Mouse (Mus musculus) intestine, embryonic 15.5 days (tissue): Measurements from ENCODE around the gene Cldn14. TPM values are rescaled to one million over a fixed set of nuclear protein-coding genes. Genes with fewer than 3 reads are reported as not detected.

ENCODE experiments used
- ATAC-seq: fragments of 200-750 bp; cut with Nextera tagmentation; 2 replicates; pipeline ENCODE4 v1.8.0; 2017; ENCODE audit warnings: moderate TSS enrichment, moderate library complexity
- H3K27ac ChIP-seq: fragments of 300-500 bp; sonication (generic); 2 replicates; pipeline ENCODE4 v1.5.1; 2015; ENCODE audit warnings: mild to moderate bottlenecking, inconsistent platforms
- H3K27me3 ChIP-seq: fragments of 300-500 bp; sonication (generic); replicated peaks from 2 replicates; pipeline ENCODE4 v1.6.1; 2015; ENCODE audit warnings: inconsistent platforms
- H3K36me3 ChIP-seq: fragments of 300-500 bp; sonication (generic); 2 replicates; pipeline ENCODE4 v1.6.1; 2015; ENCODE audit warnings: inconsistent platforms
- H3K4me1 ChIP-seq: fragments of 300-500 bp; sonication (generic); replicated peaks from 2 replicates; pipeline ENCODE4 v1.6.1; 2015; ENCODE audit warnings: inconsistent platforms
- H3K4me2 ChIP-seq: fragments of 300-500 bp; sonication (generic); replicated peaks from 2 replicates; pipeline ENCODE4 v1.6.1; 2015; ENCODE audit warnings: mild to moderate bottlenecking, inconsistent platforms
- H3K4me3 ChIP-seq: fragments of 300-500 bp; sonication (generic); replicated peaks from 2 replicates; pipeline ENCODE4 v1.5.1; 2015; ENCODE audit warnings: inconsistent platforms
- H3K9ac ChIP-seq: fragments of 300-500 bp; sonication (generic); 2 replicates; pipeline ENCODE4 v1.6.1; 2015; ENCODE audit warnings: inconsistent platforms
- H3K9me3 ChIP-seq: fragments of 300-500 bp; sonication (generic); 2 replicates; pipeline ENCODE4 v1.6.1; 2016; ENCODE audit warnings: inconsistent platforms
- WGBS: fragments of 180-500 bp; shearing (Covaris S2); methylation state at CpG from one replicate; pipeline ENCODE4 v1.1.7; 2015; 5-methylcytosine and 5-hydroxymethylcytosine counted together
- polyA plus RNA-seq: library from polyadenylated mRNA; unstranded; fragments of >200 nt; fragmentation: Nextera tagmentation; extraction: Ambion mirVana; gene quantifications from 2 replicates; pipeline ENCODE4 v1.2.1, GENCODE M21; 2015

The Cldn14 gene
- polyA plus RNA-seq, 1 experiment from 2014 or later: 0.74 TPM

DNA sequence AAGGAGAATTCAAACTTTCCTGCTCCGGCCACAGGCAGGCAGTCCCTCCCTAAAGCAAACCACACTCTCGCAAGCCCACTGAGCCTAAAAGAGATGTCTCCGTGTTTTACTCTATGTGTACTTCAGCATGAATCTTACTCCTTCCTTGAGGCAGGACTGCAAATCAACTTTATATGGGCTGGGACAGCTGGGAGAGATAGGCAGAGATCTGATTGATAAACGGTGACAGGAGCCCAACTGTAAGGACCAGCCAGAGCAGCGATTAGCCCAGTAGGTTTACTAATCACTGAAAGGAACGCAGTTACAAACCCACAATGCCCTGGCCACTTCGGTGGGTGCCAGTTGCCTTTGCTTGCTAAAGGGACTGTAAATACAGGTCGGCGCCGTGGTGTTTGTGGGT is 35.5 kb downstream of the Cldn14 start:
- WGBS: 25% methylated on average over 10 of the region's 10 CpGs
- Histone ChIP-seq H3K4me2 (peak overlapping the region; percentile 54), H3K9ac (0 out of 2 replicates have a peak overlapping the region, but pooled peaks have one; percentile 26), H3K27ac (no peak overlapping the region), H3K4me1 (no peaks in the 10 kb centered on the region), H3K27me3 (no peaks in the 10 kb centered on the region), H3K36me3 (no peaks in the 10 kb centered on the region), H3K4me3 (peak overlapping the region; percentile 19; the same call in 1 of the 2 replicates), H3K9me3 (no peaks in the 10 kb centered on the region)
- ATAC-seq: no peak

DNA sequence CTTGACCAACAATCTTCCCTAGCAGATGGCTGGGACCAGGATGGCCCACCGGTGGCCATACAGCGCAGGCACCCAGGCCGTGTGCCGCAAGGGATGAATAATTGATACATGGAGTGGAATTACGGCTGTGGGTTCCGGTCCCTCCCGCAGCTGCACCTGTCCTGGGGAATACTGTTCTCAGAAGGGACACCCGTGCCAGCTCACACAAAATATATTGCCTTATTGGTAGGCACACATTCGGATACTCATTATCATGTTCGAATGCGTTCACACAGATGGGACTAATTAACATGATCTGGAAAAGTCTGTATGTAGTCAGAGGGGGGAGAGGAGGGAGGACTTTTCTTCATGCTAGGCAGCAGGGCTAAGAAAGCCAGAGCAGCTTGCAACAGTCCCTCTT is 37.6 kb downstream of the Cldn14 start:
- Histone ChIP-seq H3K4me2 (no peak overlapping the region), H3K4me3 (no peak overlapping the region), H3K36me3 (no peaks in the 10 kb centered on the region), H3K27me3 (no peaks in the 10 kb centered on the region), H3K4me1 (no peaks in the 10 kb centered on the region), H3K9ac (no peak overlapping the region), H3K27ac (no peak overlapping the region), H3K9me3 (no peaks in the 10 kb centered on the region)
- 92% methylated on average over 11 of the region's 11 CpGs for WGBS
- ATAC-seq: no peak

DNA sequence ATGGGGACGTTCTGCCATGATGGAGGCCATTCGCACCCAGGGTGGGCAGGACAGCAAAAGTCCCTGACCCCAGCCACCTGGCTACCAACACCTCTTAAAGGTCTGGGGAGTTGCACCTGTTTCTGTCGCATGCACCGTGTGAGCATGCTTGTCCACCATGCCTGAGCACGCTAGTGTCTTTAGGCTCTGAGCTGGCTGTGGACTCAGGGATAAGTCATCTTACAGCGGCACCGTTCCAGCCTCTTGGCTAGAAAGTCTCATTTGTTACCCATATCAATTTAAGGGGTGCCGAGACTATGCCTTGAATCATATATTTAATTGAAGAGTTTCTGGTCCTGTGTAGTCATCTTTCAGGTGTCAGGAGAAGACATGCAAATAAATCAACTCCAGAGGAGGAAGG is 40.7 kb downstream of the Cldn14 start:
- H3K27me3 ChIP-seq: no peaks in the 10 kb centered on the region

GRCm38 (mm10) chr16:93962283-93962682 is 46.4 kb downstream of the Cldn14 start:
- WGBS: 39% methylated on average over 5 of the region's 5 CpGs
- H3K36me3 ChIP-seq: no peaks in the 10 kb centered on the region
- H3K9me3 ChIP-seq: no peaks in the 10 kb centered on the region
- no peak overlapping the region for H3K4me3 ChIP-seq
- no peak overlapping the region for H3K4me2 ChIP-seq
- no peak overlapping the region for H3K9ac ChIP-seq
- ATAC-seq: no peak
- no peak overlapping the region for H3K27ac ChIP-seq
- no peaks in the 10 kb centered on the region for H3K27me3 ChIP-seq
- H3K4me1 ChIP-seq: 0 out of 2 replicates have a peak, but pooled peaks cover 2% of the 10 kb centered on the region

More for the DNA sequence above, 40.7 kb downstream of the Cldn14 start:
- H3K4me2 ChIP-seq: no peak overlapping the region
- H3K27ac ChIP-seq: no peak overlapping the region
- H3K9me3 ChIP-seq: no peaks in the 10 kb centered on the region
- no peak overlapping the region for H3K4me3 ChIP-seq
- 95% methylated on average over 8 of the region's 8 CpGs for WGBS
- ATAC-seq: no peak
- H3K4me1 ChIP-seq: no peaks in the 10 kb centered on the region
- no peak overlapping the region for H3K9ac ChIP-seq
- H3K36me3 ChIP-seq: no peaks in the 10 kb centered on the region

DNA sequence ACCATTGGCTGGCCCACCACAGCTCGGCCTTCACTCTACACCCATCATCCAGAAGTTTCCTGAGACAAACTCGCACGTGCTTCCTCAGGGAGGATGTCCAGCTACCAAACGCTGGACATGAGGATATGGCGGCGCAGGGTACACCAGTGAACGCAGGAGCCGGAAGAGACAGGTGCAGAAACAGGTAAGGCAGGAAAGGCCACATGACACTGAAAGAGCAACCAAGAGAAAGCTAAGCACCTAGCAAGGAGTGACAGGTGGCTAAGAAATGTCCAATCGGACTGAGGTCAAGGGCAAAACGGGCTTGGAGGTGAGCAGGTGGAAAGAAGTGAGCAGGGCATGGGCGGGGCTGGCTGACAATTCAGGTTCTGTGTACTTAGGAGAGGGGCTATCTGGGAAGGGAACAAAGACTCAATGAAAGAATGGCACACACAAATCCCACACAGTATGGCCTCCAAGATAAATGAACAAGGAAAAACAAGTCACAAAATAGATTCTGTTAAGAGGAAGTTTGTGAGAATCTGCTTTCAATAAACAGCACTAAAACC is 47.5 kb downstream of the Cldn14 start:
- 76% methylated on average over 11 of the region's 11 CpGs for WGBS
- ATAC-seq: peak; percentile 47; the same call in 1 of the 2 replicates
- Histone ChIP-seq H3K36me3 (no peaks in the 10 kb centered on the region), H3K4me3 (no peak overlapping the region), H3K9ac (no peak overlapping the region), H3K4me1 (0 out of 2 replicates have a peak, but pooled peaks cover 2% of the 10 kb centered on the region), H3K4me2 (no peak overlapping the region), H3K9me3 (no peaks in the 10 kb centered on the region), H3K27ac (no peak overlapping the region), H3K27me3 (no peaks in the 10 kb centered on the region)

- 79% methylated on average over 4 of the region's 4 CpGs for WGBS
- no peaks in the 10 kb centered on the region for H3K27me3 ChIP-seq
These were observed 48.1 kb downstream of the Cldn14 start for GRCm38 (mm10) chr16:93960495-93960894.

DNA sequence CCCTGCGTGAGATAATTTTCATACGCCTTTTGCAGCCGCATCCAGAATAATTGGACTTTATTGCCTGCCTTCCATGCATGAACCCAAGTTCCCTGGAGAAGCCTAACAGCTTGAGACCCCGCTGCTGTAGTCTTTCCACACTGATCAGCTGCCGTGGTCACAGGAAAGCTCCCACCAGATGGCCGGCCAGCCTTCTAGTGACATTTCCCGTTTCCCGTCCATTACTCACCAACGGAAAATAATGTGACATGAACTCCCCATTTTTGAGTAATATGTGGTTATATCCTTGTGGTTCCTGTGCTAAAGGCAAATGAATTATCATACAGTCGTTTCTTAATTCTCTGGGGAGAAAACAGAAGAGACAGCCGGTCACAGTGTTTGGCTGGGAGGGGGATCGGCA is 51.2 kb downstream of the Cldn14 start:
- Histone ChIP-seq H3K27me3 (no peaks in the 10 kb centered on the region), H3K36me3 (no peaks in the 10 kb centered on the region), H3K4me2 (no peak overlapping the region), H3K9me3 (no peaks in the 10 kb centered on the region), H3K4me3 (no peak overlapping the region), H3K9ac (no peak overlapping the region), H3K4me1 (0 out of 2 replicates have a peak, but pooled peaks cover 2% of the 10 kb centered on the region), H3K27ac (no peak overlapping the region)
- WGBS: 61% methylated on average over 12 of the region's 12 CpGs
- ATAC-seq: no peak

More at GRCm38 (mm10) chr16:93960495-93960894, 48.1 kb downstream of the Cldn14 start:
- ATAC-seq: 0 out of 2 replicates have a peak, but pooled peaks have one; percentile 28
- Histone ChIP-seq H3K9me3 (no peaks in the 10 kb centered on the region), H3K4me2 (no peak overlapping the region), H3K9ac (no peak overlapping the region), H3K4me3 (no peak overlapping the region), H3K4me1 (0 out of 2 replicates have a peak, but pooled peaks cover 2% of the 10 kb centered on the region), H3K27ac (no peak overlapping the region), H3K36me3 (no peaks in the 10 kb centered on the region)

- no peak overlapping the region for H3K4me2 ChIP-seq
- H3K4me1 ChIP-seq: 0 out of 2 replicates have a peak, but pooled peaks cover 2% of the 10 kb centered on the region
- no peaks in the 10 kb centered on the region for H3K27me3 ChIP-seq
- ATAC-seq: no peak
- H3K4me3 ChIP-seq: no peak overlapping the region
- no peaks in the 10 kb centered on the region for H3K9me3 ChIP-seq
- H3K27ac ChIP-seq: no peak overlapping the region
- no peak overlapping the region for H3K9ac ChIP-seq
- no peaks in the 10 kb centered on the region for H3K36me3 ChIP-seq
- WGBS: 71% methylated on average over 7 of the region's 7 CpGs
These were observed 51.7 kb downstream of the Cldn14 start for GRCm38 (mm10) chr16:93956986-93957385.

DNA sequence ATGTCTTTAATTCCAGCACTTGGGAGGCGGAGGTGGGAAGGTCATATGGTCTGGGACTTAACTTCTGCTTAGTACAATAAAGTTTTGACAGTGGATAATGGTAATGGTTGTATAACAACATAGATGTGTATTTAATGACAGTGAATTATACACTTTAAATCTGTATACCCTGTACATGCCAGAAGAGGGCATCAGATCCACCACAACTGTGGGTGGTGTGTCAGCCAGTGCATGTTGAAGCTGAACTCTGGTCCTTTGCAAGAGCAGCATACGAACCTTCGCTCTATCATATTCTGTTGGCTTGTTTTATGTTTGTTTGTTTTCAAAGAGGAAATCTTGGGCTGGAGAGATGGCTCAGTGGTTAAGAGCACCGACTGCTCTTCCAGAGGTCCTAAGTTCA is 61.2 kb downstream of the Cldn14 start:
- Histone ChIP-seq H3K36me3 (no peaks in the 10 kb centered on the region), H3K4me1 (no peaks in the 10 kb centered on the region), H3K9me3 (no peaks in the 10 kb centered on the region), H3K4me3 (no peak overlapping the region), H3K9ac (no peak overlapping the region), H3K4me2 (no peak overlapping the region), H3K27ac (no peak overlapping the region), H3K27me3 (0 out of 2 replicates have a peak, but pooled peaks cover 2% of the 10 kb centered on the region)
- WGBS: 87% methylated on average over 4 of the region's 4 CpGs
- no peak for ATAC-seq

DNA sequence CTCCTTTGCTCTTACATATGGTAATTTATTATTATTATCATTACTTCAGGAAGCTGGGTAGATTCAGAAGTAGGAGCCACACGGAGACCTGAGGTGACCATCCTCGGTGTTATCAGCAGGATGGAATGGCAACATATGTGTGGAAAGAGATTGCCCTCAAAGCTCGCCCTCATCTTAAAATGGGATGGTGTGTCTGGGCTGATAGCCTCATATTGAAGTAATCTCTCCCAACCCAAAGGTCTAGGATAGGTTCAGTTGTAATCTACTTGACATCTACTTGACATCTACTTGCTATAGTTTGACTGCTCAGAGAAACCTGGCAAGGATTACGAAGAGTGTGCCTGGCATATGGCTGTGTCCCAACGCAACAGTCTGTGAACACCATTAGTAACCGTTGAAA is 64.3 kb downstream of the Cldn14 start:
- H3K4me2 ChIP-seq: no peak overlapping the region
- H3K36me3 ChIP-seq: no peaks in the 10 kb centered on the region
- no peak overlapping the region for H3K9ac ChIP-seq
- WGBS: 83% methylated on average over 6 of the region's 6 CpGs
- H3K27me3 ChIP-seq: no peaks in the 10 kb centered on the region
- H3K9me3 ChIP-seq: no peaks in the 10 kb centered on the region
- H3K4me3 ChIP-seq: no peak overlapping the region
- ATAC-seq: no peak
- peaks cover 7% of the 10 kb centered on the region; the same call in 1 of the 2 replicates for H3K4me1 ChIP-seq
- no peak overlapping the region for H3K27ac ChIP-seq

DNA sequence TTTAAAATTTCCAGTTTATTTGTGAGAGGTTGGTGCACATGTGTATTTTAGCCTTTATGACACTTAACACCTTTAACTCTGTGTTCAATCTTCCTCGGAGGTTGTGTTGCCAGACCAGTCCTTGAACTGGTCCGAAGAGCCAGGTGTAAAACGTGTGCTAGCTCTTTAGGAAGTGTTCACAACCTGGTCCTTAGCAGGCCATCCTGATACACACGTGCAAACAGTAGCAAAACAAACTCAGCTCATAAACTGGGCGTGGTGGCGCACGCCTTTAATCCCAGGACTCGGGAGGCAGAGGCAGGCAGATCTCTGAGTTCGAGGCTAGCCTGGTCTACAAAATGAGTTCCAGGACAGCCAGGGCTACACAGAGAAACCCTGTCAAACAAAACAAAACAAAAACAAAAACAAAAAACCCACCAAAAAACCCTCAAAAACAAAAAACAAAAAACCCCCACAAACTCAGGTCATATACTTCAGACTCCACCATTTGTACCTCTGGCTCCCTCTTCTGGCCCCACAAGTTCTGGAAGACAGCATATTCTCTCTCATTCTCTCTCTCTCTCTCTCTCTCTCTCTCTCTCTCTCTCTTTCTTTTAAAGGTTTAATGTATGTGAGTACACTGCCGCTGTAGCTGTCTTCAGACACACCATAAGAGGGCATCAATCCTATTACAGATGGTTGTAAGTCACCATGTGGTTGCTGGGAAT is 65.7 kb downstream of the Cldn14 start:
- no peak overlapping the region for H3K4me3 ChIP-seq
- no peak overlapping the region for H3K4me2 ChIP-seq
- no peak overlapping the region for H3K27ac ChIP-seq
- WGBS: 88% methylated on average over 10 of the region's 10 CpGs
- peaks cover 9% of the 10 kb centered on the region; the same call in 1 of the 2 replicates for H3K4me1 ChIP-seq
- ATAC-seq: no peak
- no peaks in the 10 kb centered on the region for H3K9me3 ChIP-seq
- no peaks in the 10 kb centered on the region for H3K27me3 ChIP-seq
- H3K9ac ChIP-seq: no peak overlapping the region
- no peaks in the 10 kb centered on the region for H3K36me3 ChIP-seq

DNA sequence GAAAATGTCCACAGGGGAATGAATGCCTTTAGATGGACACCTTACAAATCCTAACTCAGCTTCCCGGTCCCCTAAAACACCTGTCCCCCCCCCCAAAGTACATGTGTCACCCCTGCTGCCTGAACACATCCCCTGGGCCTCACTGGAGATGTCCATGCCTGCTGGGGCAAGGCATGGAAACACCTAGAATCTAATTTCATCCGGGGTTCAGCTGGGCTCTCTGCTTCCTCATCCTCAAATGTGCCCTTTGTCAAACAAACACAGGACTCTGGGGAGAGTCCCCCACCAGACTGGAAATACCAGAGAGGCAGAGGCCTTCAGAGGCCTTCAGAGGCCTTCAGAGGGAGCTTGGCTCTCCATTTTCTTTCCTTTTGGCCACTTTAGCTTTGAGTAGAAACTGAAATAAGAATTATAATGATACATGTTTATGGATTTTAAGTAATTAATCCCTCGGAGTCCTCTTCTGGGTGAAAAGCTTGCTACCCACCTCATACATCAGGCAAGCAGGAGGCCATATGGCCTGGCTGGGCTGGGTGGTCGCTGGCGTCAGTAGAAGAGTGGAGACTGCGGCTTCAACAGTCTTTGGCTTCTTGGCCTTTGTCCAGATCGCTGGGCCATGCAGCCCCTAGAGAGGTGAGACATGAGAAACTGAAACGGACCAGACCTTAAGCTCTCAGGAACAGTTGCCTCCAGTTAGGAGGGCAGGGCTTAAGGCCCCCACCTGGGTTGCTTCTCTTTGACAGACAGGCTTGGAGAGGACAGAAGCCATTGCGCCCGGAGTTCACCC is 66.7 kb downstream of the Cldn14 start:
- Histone ChIP-seq H3K4me3 (no peak overlapping the region), H3K9me3 (no peaks in the 10 kb centered on the region), H3K4me1 (peaks cover 9% of the 10 kb centered on the region; the same call in 1 of the 2 replicates), H3K36me3 (no peaks in the 10 kb centered on the region), H3K27ac (no peak overlapping the region), H3K9ac (no peak overlapping the region), H3K4me2 (no peak overlapping the region), H3K27me3 (no peaks in the 10 kb centered on the region)
- ATAC-seq: no peak
- WGBS: 63% methylated on average over 10 of the region's 10 CpGs
